Mouse (Mus musculus) mouse trophoblast stem cell (cell line): ENCODE results near the gene Sephs2.

ENCODE experiments used
- in situ Hi-C, 2 experiments: fragments of 300-500 bp; cut with MseI, MboI; formaldehyde crosslinking; loops; 2 replicates in 1 of 2; 3 replicates in 1 of 2; pipeline ENCODE4 v1.15.1; 2025

Sephs2 gene

GRCm38 (mm10) chr7:127273925-127274789 is at the start of gene Sephs2:
Gene Sephs2 (minus strand): TSS chr7:127274055.
- in situ Hi-C loops: no loop called here

- in situ Hi-C loops: no loop called here
Observed at GRCm38 (mm10) chr7:127322085-127322484, 48.2 kb upstream of the Sephs2 start.

GRCm38 (mm10) chr7:127321106-127321505 is 47.3 kb upstream of the Sephs2 start:
- in situ Hi-C loops: no loop called here

GRCm38 (mm10) chr7:127313912-127314311 is 40.1 kb upstream of the Sephs2 start:
- in situ Hi-C loops: no loop called here

GRCm38 (mm10) chr7:127309951-127310350 is 36.1 kb upstream of the Sephs2 start:
- in situ Hi-C loops: no loop called here

GRCm38 (mm10) chr7:127308887-127309286 is 35.0 kb upstream of the Sephs2 start:
- in situ Hi-C loops: no loop called here

GRCm38 (mm10) chr7:127308431-127308830 is 34.6 kb upstream of the Sephs2 start:
- in situ Hi-C loops: no loop called here

- in situ Hi-C loops: no loop called here
Observed at GRCm38 (mm10) chr7:127297586-127298193, 23.8 kb upstream of the Sephs2 start.

GRCm38 (mm10) chr7:127296786-127297555 is 23.1 kb upstream of the Sephs2 start:
- in situ Hi-C loops: no loop called here

GRCm38 (mm10) chr7:127296098-127296497 is 22.2 kb upstream of the Sephs2 start, which contains the start of gene Itgal:
Gene Itgal (plus strand): TSS chr7:127296260.
- in situ Hi-C loops: no loop called here

- in situ Hi-C loops: no loop called here
Observed at GRCm38 (mm10) chr7:127290142-127290541, 16.3 kb upstream of the Sephs2 start.

- in situ Hi-C loops: no loop called here
Observed at GRCm38 (mm10) chr7:127289306-127289705, 15.5 kb upstream of the Sephs2 start.

GRCm38 (mm10) chr7:127287940-127288339 is 14.1 kb upstream of the Sephs2 start:
- in situ Hi-C loops: no loop called here

GRCm38 (mm10) chr7:127285154-127285553 is 11.3 kb upstream of the Sephs2 start:
- in situ Hi-C loops: no loop called here

GRCm38 (mm10) chr7:127282190-127282589 is 8.3 kb upstream of the Sephs2 start:
- in situ Hi-C loops: no loop called here

GRCm38 (mm10) chr7:127281114-127281513 is 7.3 kb upstream of the Sephs2 start:
- in situ Hi-C loops: no loop called here

- in situ Hi-C loops: no loop called here
Observed at GRCm38 (mm10) chr7:127280092-127280491, 6.2 kb upstream of the Sephs2 start.

GRCm38 (mm10) chr7:127278311-127278710 is 4.5 kb upstream of the Sephs2 start:
- in situ Hi-C loops: no loop called here

GRCm38 (mm10) chr7:127276519-127276961 is 2.7 kb upstream of the Sephs2 start:
- in situ Hi-C loops: no loop called here

GRCm38 (mm10) chr7:127273118-127273923 is 534 bp downstream of the Sephs2 start:
- in situ Hi-C loops: no loop called here

- in situ Hi-C loops: no loop called here
Observed at GRCm38 (mm10) chr7:127272566-127272965, 1.3 kb downstream of the Sephs2 start.
